Mouse (Mus musculus): ENCODE data around the gene Vhl. TPM values are rescaled to one million over a fixed set of nuclear protein-coding genes. Genes with fewer than 3 reads are reported as not detected.

Vhl gene
- total RNA-seq, 2 experiments from 2014 or later: 41.5 to 43.0 TPM

- DNase-seq (ENCODE audit: extremely low spot score in 1 of 2, low spot score in 2 of 2): no peak
- no peak for TF ChIP-seq CTCF (IDR thresholded peaks at IDR 0.05)
- intact Hi-C loops (cut with DNase I): loop anchor here (5.0 kb wide), 1 partner anchor 72 kb away; the partner anchor contains the start of genes Emc3 and Fancd2
- peak overlapping the region; percentile 91 for H3K27ac ChIP-seq
- H3K4me3 ChIP-seq: peak overlapping the region; percentile 93
Observed at GRCm38 (mm10) chr6:113603993-113604392, 19.8 kb upstream of the Vhl start.

GRCm38 (mm10) chr6:113604432-113605223 lies 19.1 kb upstream of the Vhl start, which contains the start of gene Brk1:
Gene Brk1 (plus strand): TSS chr6:113604772.
- H3K27ac ChIP-seq: peak within 1 kb of the TSS; percentile 91
- intact Hi-C loops (cut with DNase I): loop anchor here (5.0 kb wide), 1 partner anchor 72 kb away; the partner anchor contains the start of genes Emc3 and Fancd2
- peak; percentile 58 for TF ChIP-seq CTCF (IDR thresholded peaks at IDR 0.05)
- peak within 1 kb of the TSS; percentile 93 for H3K4me3 ChIP-seq
- peak; percentile 88 to 92 for DNase-seq (ENCODE audit: extremely low spot score in 1 of 2, low spot score in 2 of 2)

- DNase-seq (ENCODE audit: extremely low spot score in 1 of 2, low spot score in 2 of 2): no peak
- intact Hi-C loops (cut with DNase I): no loop called here
- H3K4me3 ChIP-seq: peak overlapping the region; percentile 93
- H3K27ac ChIP-seq: peak overlapping the region; percentile 91
- TF ChIP-seq CTCF (IDR thresholded peaks at IDR 0.05): no peak
Observed at GRCm38 (mm10) chr6:113605224-113605545, 18.6 kb upstream of the Vhl start.

- no peak overlapping the region for H3K4me3 ChIP-seq
- intact Hi-C loops (cut with DNase I): loop anchor here (2.0 kb wide), 2 partner anchors 16 to 108 kb away; partner anchors contain the start of gene Prrt3
- H3K27ac ChIP-seq: peak overlapping the region; percentile 90
- no peak for DNase-seq (ENCODE audit: extremely low spot score in 1 of 2, low spot score in 2 of 2)
- no peak for TF ChIP-seq CTCF (IDR thresholded peaks at IDR 0.05)
Observed at GRCm38 (mm10) chr6:113608871-113609270, 14.9 kb upstream of the Vhl start.

GRCm38 (mm10) chr6:113609293-113609692 lies 14.5 kb upstream of the Vhl start:
- TF ChIP-seq CTCF (IDR thresholded peaks at IDR 0.05): no peak
- Histone ChIP-seq H3K27ac (peak overlapping the region; percentile 90), H3K4me3 (no peak overlapping the region)
- DNase-seq (ENCODE audit: extremely low spot score in 1 of 2, low spot score in 2 of 2): no peak
- intact Hi-C loops (cut with DNase I): loop anchor here (2.0 kb wide), 2 partner anchors 16 to 108 kb away; partner anchors contain the start of gene Prrt3

- no peak overlapping the region for H3K4me3 ChIP-seq
- peak overlapping the region; percentile 86 for H3K27ac ChIP-seq
- TF ChIP-seq CTCF (IDR thresholded peaks at IDR 0.05): no peak
- intact Hi-C loops (cut with DNase I): loop anchor here (2.0 kb wide), 1 partner anchor 36 kb away; no protein-coding TSS in a partner anchor
- peak in 1 of 2 experiments; percentile 24 for DNase-seq (ENCODE audit: extremely low spot score in 1 of 2, low spot score in 2 of 2)
Observed at GRCm38 (mm10) chr6:113612258-113612969, 11.3 kb upstream of the Vhl start.

GRCm38 (mm10) chr6:113614152-113614551 lies 9.6 kb upstream of the Vhl start:
- Histone ChIP-seq H3K27ac (peak overlapping the region; percentile 86), H3K4me3 (no peak overlapping the region)
- no peak for TF ChIP-seq CTCF (IDR thresholded peaks at IDR 0.05)
- DNase-seq (ENCODE audit: extremely low spot score in 1 of 2, low spot score in 2 of 2): no peak
- intact Hi-C loops (cut with DNase I): loop anchor here (2.0 kb wide), 1 partner anchor 91 kb away; no protein-coding TSS in a partner anchor

GRCm38 (mm10) chr6:113614997-113615396 lies 8.8 kb upstream of the Vhl start:
- H3K4me3 ChIP-seq: no peak overlapping the region
- TF ChIP-seq CTCF (IDR thresholded peaks at IDR 0.05): no peak
- H3K27ac ChIP-seq: peak overlapping the region; percentile 86
- no peak for DNase-seq (ENCODE audit: extremely low spot score in 1 of 2, low spot score in 2 of 2)
- intact Hi-C loops (cut with DNase I): loop anchor here (2.0 kb wide), 1 partner anchor 92 kb away; no protein-coding TSS in a partner anchor

GRCm38 (mm10) chr6:113615489-113615888 lies 8.3 kb upstream of the Vhl start:
- intact Hi-C loops (cut with DNase I): loop anchor here (2.0 kb wide), 1 partner anchor 93 kb away; no protein-coding TSS in a partner anchor
- Histone ChIP-seq H3K4me3 (no peak overlapping the region), H3K27ac (peak overlapping the region; percentile 86)
- no peak for TF ChIP-seq CTCF (IDR thresholded peaks at IDR 0.05)
- DNase-seq (ENCODE audit: extremely low spot score in 1 of 2, low spot score in 2 of 2): no peak

GRCm38 (mm10) chr6:113623386-113623785 lies 373 bp upstream of the Vhl start:
- peak overlapping the region; percentile 81 for H3K27ac ChIP-seq
- intact Hi-C loops (cut with DNase I): loop anchor here (5.0 kb wide), 1 partner anchor 121 kb away; the partner anchor contains the start of gene Prrt3
- peak overlapping the region; percentile 56 for H3K4me3 ChIP-seq
- no peak for DNase-seq (ENCODE audit: extremely low spot score in 1 of 2, low spot score in 2 of 2)
- TF ChIP-seq CTCF (IDR thresholded peaks at IDR 0.05): no peak

GRCm38 (mm10) chr6:113624989-113625770 lies 1.4 kb downstream of the Vhl start:
- no peak for DNase-seq (ENCODE audit: extremely low spot score in 1 of 2, low spot score in 2 of 2)
- peak overlapping the region; percentile 95; the same call in 1 of the 2 replicates for H3K27ac ChIP-seq
- intact Hi-C loops (cut with DNase I): loop anchor here (2.0 to 5.0 kb wide), 2 partner anchors 16 to 123 kb away; partner anchors contain the start of gene Prrt3

More at GRCm38 (mm10) chr6:113624989-113625770, 1.4 kb downstream of the Vhl start:
- peak overlapping the region; percentile 56 for H3K4me3 ChIP-seq
- TF ChIP-seq CTCF (IDR thresholded peaks at IDR 0.05): no peak

Measured in left cerebral cortex, adult 2 months (tissue).